Mouse (Mus musculus) adrenal gland, postnatal 4 days (tissue): Measurements from ENCODE around the gene Trio. TPM values are rescaled to one million over a fixed set of nuclear protein-coding genes. Genes with fewer than 3 reads are reported as not detected.
A peak's percentile ranks its signal among the peaks of the same experiment; 100 is the strongest.

Experiments
- DNase-seq, 2 experiments: peaks; one replicate each; pipeline ENCODE4 v3.0.0; 2021 to 2022; ENCODE audit warnings: low spot score in 2 of 2, mixed read lengths in 2 of 2
- total RNA-seq, 2 experiments: library from RNA; stranded (reverse); gene quantifications; 2 replicates each; pipeline ENCODE4 v1.2.3; 2021

The Trio gene
- total RNA-seq, 2 experiments from 2014 or later: 111 to 118 TPM

DNA sequence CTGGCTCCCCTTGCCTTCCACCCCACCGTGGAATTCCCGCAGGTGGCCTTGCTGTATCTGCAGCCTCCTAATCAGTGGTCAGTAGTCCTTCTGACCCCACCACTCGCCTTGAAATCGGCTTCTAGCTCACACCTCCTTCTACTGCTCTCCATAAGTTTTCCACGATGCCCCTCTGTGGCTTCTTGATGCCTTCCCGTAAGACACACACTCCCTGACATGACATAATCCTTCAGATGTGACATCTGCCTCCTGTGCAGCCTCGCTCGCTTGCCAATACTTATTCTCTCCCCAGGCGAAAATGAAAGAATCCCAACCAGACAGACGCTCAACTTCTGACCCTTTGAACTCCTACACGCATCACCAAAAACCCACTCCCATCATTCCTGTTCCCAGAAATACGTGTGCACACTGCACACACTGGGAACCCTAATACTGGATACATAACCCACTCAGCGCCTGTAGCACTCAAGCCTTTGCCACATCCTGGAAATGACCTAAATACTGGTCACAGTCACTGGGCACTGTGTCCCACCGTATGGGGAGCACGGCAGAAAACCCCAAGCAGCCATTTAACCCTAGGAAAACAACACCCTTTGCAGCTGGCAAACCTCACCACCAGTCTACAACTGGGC, 100.5 kb downstream of the Trio start:
- no peak for DNase-seq

DNA sequence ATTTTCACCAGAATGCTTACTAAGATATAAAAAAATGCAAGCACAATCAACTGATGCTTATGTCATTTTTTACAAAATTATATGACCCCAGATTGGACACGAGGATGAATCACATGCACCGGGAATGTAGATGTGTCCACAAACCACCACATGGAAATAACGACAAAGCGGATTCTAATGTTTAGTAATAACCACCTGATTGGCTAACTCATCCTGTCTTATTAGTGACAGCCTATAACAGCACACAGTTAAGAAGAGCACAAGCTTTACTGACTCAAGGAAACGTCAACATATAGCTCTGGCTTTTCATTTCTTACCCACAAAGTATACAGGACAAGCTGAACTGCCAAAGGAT, 101.7 kb downstream of the Trio start:
- DNase-seq: no peak

DNA sequence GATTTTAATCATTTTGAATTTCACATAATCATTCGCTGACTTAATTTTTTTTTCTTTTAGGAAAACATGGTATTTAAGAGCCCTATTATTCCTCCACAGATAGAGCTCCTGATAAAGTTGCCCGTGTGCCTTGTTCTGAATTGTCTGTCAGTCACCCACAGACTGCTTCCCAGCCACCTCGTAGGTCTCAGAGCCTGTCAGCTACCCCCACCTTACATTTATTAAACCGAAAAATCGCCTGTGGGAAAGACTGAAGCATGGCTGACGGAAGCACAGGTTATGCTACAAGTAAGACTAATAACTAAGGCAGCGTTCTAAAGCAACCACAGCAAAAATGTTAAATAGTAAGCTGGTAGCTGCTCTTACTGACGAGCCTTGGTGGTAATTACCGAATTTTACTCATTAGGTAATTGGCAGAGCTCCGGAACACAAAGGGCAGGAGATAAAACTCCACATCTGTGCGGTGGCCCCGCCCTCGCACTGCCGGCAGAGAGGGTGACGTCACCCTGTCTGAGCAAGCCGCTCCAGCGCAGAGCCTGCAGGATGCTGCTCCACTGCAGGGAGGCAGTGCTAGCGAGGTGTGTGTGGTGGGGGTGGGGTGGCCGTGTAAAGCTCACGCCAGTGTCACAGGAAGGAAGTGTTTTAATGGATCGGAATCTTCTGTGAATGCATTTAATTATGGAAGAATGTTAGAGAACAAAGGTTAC, 102.2 kb downstream of the Trio start:
- DNase-seq: no peak

DNA sequence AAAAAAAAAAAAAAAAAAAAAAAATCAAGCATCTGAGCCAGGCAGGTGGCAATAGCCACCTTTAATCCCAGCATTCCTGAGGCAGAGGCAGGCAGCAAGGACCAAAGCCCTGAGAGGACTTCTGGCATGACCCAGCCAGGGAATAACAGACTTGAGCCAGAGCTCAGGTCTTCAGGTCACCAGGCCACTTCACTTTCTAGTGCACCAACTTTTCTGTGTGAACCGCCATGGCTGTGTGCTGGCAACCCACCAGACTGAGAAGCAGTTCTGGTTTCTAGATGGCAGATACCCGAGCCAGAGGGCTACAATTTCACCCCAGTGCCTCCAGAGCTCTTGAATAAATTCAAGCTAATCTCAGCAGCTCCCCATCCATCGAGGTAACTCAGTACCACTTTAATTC, 104.9 kb downstream of the Trio start:
- no peak for DNase-seq

DNA sequence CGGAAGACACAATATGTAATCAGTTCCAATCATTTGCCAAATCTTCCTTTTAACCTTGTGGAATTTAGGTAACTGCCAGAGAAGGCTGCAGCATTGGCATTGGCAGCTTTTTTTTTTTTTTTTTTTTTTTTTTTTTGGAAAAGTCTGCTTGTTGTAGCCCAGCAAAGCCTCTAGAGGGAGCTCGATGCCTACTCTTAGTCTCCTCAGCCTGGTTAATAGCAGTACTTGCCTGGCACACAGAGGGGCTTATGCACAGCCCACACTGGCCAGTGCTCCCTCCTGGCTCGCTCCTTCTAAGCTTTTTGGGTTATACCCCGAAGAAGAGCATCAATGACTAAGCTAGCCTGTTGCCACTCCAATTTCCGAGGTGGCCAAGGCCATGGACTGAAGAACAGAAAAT, 106.1 kb downstream of the Trio start:
- peak in 1 of 2 experiments; percentile 31 for DNase-seq

DNA sequence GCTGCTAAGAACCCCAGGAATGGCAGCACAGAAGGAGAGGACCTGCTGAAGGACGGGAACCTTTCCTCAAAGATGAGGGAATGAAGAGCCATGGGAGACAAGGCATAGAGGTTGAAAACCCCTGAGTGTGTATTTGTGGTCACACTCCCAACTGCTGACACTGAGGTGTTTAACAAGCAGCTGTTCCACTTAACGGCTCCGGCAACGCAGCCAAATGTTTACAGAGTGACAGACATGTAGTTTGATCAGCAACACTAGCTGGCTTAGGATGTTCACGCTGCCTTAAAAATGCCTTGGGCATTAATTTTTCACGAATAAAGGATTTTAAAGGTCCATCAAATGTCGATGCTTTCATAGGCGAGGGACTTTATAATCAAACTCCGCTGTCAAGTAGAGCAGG, 106.8 kb downstream of the Trio start:
- DNase-seq: no peak

DNA sequence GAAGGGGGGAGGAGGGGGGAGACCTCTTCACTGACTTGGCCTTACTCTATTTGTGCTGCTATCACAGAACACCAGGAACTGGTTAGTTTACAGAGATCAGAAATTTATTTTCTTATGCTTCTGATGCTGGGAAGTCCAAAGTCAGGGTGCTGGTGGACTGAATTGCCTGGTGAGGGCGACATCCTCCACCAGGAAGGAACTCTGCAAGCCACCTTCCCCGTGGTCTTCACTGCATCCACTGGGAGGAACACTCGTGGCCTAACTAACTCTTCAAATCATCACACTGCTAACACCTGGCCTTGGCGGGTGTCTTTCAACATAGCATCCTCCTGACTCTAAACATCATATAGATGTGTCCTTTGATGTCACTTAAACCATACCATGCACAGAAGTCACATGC, 109.4 kb downstream of the Trio start:
- no peak for DNase-seq

DNA sequence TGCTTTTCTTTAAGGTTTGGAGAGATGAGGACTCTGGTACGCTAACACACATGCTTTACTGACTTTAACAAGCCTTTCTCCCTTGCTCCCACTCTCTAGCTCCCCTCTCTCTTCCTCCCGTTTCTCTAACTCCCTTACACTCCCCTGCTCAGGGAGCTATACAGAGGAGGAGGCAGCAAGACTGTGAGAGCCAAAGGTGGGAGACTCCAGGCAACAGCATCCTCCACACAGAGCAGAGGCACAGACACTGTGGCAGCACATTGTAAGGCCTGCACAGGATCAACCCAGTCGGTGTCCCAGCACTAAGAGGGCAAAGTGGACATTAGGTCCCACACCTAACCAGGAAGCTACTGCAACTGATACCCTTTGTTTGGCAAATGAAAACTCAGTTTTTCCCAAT, 112.6 kb downstream of the Trio start:
- no peak for DNase-seq

DNA sequence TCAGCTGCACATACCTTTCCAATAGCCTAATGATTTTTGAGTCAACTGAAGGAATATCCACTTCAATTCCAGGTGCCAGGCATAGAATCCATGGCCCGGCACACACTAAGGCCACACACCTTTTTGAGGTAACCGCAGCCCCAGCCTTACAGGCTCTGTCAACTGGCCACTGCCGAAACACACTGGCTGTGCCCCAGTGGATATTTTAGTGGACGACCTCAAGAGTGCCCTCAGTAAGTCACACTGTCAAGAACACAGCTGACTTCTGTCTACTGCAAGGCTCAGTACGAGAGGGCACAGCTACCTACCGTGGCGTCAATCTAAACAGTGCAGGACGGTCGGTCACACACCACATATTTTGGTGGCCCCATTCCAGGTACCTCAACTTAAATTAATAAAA, 114.5 kb downstream of the Trio start:
- no peak for DNase-seq

DNA sequence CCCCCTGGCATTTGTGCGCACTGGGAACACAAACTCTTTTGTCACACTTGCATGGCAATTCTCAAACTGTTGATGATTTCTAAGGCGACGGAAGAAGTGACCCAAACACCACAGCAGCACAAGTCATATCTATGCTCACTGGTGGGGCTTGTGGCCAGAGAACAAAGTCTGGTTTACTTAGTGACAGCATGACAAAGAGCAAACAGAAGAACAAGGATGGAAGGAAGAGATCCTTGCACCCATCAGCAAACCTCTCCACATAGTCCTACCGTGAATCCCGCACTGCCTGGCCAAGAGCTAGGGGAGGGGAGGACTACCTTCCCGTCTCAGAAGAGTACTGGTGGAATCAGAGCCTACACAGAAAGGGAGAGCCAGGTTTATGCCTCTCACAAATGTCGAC, 115.5 kb downstream of the Trio start:
- no peak for DNase-seq

DNA sequence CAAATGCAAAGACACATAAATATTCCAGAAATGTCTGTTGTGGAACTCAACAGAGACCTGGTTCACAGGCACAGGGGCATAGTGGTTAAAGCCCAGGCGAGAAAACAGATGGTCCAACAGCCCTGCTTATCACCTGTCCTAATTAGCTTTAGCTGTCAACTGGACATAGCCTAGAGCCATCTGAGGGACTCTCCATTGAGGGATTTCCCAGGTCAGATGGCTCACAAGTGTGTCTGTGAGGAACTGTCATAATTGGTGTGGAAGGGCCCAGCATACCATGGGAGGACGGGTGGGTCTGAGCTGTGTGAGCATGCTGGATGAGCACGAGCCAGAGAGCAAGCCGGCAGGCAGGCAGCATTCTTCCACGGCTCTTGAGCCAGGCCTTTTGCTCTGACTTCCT, 118.0 kb downstream of the Trio start:
- no peak for DNase-seq

DNA sequence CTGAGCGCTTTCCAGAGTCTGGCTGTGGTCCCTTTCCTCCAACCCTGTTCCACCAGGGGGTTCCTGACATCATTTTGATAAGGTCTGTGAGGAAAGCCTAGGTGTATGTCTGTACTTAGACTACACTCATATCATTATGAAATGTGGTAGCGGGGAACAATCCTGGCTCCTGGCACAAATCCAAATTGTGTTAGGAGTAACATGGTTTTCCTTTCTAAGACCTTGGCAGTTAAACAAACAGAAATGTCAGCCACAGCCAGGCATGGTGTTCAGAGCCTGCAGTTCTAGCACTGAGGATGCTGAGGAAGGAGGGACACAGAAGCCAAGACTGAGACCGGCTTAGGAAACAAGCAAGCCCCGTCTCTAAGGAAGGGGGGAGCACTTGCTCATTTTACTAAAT, 119.2 kb downstream of the Trio start:
- no peak for DNase-seq

DNA sequence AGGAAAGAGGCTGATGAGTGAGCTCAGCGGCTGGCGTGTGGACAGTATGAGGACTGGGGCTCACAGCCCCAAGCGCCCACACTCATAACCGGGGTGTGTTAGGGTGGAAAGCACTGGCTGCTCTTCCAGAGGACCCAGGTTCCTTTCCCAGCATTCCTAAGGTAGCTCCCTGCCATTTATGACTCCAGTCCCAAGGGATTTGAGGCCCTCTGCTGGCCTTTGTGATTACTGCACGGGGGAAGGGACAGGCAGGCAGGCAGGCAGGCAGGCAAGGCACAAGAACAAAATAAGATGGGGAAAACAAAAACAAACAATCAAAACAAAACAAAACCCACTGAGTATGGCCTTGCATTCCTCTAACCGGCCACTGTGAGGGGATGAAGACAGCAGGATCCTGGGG, 120.3 kb downstream of the Trio start:
- no peak for DNase-seq

DNA sequence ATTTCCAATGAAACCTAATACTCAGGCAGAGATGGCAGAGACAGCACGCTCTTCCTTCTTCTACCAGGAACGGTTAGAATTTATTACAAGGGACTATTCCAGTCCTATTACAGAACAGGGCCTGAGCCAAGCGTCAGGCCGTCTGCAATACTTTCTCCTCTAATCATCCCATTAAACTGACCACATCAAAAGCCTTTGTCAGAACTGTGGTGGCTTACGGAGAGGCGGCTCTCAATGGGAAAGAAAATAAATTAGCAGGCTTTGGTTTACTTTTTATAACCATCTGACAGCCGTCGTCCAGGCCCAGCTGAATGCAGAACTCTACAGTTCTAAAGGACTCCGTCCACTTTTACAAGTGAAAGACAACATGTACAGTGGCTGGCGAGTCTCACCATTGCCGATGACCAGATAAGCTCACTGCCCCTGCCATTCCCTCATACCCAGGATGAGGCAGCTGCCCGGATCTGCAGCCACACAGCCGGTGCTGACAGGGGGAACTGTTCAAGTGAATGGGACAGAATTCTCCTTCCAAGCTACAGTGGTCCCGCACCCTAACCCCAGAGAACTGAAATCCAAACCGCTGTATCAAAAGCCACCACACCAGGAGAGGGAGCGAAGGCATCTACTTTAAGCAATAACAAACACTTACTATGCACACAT, 121.2 kb downstream of the Trio start:
- DNase-seq: no peak

DNA sequence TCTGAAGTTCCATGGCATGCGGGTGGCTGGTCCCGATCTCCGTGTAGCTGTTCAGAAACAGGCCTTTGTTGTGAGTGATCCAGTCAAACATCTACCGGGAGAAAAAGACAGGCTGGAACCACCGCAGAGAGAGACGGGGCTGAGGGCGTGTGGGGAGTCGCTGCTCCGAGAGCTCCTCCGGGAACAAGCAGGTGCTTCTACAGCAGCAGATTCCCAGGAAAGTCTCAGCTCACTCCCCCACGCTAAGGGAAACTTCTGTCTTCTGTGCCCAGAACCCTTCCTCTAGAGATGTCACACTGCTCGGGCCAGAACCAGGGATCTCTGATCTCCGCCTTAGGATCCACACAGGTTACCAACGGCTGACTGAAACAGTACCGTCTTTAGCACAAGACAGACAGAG, 124.4 kb downstream of the Trio start:
- DNase-seq: no peak

DNA sequence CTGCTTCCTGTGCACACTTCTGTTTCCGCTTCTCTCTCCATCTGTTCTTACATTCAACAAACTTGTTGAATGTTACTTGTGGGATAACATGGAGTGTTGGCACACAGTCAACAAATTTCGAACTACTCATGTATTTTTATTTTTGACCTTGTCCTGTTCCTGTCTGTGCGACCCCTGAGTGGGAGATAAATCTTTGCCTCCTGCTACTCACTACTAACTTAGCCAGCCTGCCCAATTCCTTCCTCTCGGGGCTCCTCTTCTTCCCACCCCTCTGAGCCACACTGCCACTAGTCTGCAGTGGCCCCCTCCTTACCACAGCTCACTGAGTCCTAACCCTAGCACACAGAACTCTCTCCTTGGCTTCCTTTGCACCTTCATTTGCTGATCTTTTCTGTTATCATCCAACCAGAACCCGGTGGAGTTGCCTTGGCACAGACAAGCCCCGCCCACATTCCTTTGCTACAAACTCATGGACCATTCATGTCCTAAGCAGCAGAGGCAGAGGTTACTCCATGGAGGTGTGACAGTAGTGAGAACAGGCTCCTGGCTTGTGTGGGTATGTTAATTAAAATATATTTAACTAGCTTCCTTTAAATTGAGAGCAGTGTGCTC, 126.7 kb downstream of the Trio start:
- DNase-seq: no peak

DNA sequence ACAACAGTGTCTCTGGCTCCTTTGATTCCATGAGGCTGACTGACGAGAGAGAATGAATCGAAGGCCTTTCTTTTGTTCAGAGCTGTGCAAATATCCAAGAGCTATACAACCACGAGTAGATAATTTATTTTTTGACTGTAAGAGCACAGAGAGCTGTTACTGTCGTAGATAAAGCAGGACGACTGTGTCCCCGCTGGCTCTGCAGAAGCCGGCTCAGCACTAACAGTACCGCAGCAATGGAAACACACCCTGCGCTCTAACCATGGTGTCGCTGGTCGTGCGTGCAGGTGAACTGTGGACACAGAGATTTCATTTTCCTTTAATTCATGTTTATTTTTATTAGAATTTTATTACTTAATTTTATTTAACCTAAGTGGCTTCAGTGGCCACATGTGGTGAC, 131.5 kb downstream of the Trio start:
- no peak for DNase-seq

DNA sequence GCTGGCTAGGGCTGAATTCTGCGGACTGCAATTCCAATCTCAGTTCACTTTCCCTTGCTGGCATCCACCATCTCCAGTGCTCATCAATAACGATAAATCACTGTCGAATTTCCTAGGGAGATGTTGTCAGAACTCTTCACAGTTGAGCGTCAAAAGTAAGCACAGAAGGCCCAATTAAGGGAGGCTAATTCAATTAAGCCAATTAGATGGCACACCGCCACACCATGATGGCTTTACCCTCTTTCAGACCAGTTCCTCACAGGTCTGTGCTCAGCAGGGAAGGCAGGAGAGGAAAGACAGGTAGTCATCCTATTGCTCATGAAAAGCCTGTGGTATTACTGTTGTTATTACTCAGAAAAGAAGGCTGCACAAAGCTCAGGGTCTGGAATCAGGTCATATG, 133.6 kb downstream of the Trio start:
- no peak for DNase-seq

DNA sequence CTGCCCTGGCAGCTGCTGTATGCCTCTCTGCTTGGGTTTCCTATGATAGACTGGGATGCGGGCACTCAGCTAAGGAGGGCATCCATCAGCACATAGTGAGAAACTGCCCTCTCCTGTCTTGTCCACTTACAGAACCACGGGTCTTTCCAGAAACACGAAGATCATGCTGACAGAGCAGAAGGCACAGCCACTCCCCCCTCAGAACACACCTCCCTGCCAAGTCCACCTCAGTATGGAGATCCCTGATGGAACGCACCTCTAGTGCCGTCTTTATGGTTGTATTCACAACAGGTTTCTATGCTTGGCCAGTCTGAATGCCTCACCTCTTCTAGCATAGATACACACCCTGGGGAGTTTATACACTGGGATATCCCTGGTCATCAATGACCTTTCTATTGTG, 135.0 kb downstream of the Trio start:
- DNase-seq: no peak

DNA sequence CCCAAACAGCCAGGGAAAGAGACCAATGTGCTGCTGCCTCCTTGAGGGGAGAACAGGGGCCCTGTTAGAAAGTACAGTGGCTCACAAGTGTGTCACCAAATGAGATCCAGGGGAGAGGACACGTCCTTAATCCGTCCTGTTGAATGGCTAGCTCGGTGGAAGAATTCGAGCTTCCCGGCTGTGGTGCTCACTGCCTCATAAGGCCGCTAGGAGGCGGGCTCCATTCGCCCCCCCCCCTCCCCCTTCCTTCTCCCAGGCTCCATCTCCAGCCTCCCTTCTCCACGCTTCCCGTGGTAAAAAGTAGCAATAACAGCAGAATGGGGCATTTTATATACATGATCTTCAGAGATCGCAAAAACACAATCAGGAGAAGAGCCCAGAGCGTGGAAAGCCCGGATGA, 137.5 kb downstream of the Trio start:
- no peak for DNase-seq

DNA sequence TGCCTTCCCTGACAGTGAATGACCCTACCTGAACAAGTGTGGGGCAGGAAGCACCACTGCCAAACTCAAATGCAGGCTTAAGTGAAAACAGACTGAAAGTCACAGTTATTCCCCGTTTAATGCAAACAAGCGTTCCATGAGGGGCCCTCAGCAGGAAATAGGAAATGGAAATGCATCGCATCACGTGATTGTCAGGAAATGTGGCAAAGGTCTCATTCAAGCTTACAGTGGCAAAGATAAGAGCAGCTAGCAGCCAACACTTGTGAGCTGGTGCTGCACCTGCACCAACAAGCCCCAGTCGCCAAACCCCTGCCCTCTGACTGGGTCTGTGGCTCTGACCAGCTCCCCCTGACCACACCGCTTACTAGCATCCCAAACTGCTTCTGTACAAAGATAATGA, 138.7 kb downstream of the Trio start:
- DNase-seq: no peak
